Mouse (Mus musculus): Measurements from ENCODE around the gene Prrt2.

DNA sequence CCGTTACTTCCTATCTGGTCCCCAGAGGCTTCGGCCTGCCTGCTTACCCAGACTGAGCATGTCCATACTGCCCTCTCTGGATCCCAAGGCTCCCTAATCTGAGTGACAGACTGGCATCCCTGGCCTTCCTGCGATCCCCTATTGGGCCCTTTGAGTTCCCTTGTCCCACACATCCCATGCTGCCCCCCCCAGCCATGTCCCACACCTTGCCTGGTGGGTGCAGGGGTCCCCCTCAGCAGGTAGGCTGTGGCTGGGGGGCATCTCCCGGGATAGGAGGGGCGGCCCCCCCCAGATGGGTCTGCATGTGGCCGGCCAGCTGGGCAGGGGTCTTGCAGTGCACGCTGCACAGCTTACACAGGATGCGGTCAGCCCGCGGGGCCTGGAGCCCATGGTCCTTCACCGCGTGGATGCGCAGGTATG, 2.3 kb upstream of the Prrt2 start:
- TF ChIP-seq HCFC1 (IDR thresholded peaks at IDR 0.05; ENCODE audit: borderline replicate concordance, insufficient read depth, low read length) (no peak), MAFK (IDR thresholded peaks at IDR 0.05; ENCODE audit: insufficient read depth, low read depth, low read length) (no peak), CHD2 (IDR thresholded peaks at IDR 0.05; ENCODE audit: low read depth, low read length) (no peak), ZNF384 (IDR thresholded peaks at IDR 0.05; ENCODE audit: low read depth, low read length) (no peak), ZC3H11A (IDR thresholded peaks at IDR 0.05; ENCODE audit: borderline replicate concordance, low read depth, low read length) (no peak)

Data from ES-E14 (cell line).